Mouse (Mus musculus): Measurements from ENCODE around the gene Gm20532.
"Not testable (repeated sequence)": the region's sequence is repeated elsewhere in the genome, so short reads cannot be mapped to it uniquely, and the experiment has no call there.

Gene Gm20532

DNA sequence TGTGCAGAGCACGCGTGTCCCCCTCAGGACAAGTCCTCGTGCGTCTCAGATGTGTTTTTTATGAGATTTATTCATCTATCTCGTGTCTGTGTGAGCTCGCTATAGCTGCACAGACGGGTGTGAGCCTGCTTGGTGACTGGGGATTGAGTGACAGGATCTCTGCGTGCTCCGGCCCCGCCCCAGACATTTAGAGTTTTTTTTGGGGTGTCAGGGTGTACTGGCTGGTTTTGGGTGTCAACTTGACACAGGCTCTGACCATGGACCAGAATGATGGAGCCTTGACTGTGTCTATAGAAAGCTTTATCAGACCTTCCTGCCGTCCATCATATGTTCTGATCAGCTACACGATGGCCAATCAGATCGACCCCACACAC, 76.1 kb downstream of the Gm20532 start:
- CTCF ChIA-PET: interaction anchor here in 3 of 4 experiments (0.7 to 1.5 kb wide), 3 partner anchors 14 to 16 kb away, joined by 3 to 19 read pairs (median 5); no protein-coding TSS in a partner anchor
- POLR2A ChIA-PET: interaction anchor here in 3 of 4 experiments (0.6 to 1.1 kb wide), 4 partner anchors 22 to 241 kb away, joined by 3 read pairs; partner anchors contain the start of gene Surf6 (in 2 of the 3)

DNA sequence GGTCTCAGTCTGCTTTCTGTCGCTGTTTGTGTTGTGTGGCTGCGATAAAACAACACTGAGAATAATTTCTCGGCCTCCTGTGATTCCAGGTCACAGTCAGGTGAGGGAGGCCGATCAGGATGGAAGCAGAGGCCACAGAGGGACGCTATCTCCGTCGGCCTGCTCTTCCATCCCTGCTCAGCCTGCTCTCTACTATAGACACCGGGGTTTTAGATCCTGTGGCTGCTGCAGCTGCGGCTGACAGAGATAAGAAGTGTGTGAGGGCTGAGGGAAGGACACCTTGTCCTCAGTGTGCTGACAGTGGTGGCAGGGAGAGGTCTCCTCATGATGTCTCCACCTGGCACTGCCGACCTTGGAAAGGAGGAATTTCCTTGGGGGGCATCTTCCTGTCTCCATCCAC, 76.7 kb downstream of the Gm20532 start:
- ChIA-PET POLR2A (interaction anchor here in 1 of 4 experiments (1.0 kb wide), 1 partner anchor 240 kb away, joined by 3 read pairs; the partner anchor contains the start of gene Surf6), CTCF (interaction anchor here in 1 of 4 experiments (1.3 kb wide), 1 partner anchor 16 kb away, joined by 3 read pairs; no protein-coding TSS in a partner anchor)

DNA sequence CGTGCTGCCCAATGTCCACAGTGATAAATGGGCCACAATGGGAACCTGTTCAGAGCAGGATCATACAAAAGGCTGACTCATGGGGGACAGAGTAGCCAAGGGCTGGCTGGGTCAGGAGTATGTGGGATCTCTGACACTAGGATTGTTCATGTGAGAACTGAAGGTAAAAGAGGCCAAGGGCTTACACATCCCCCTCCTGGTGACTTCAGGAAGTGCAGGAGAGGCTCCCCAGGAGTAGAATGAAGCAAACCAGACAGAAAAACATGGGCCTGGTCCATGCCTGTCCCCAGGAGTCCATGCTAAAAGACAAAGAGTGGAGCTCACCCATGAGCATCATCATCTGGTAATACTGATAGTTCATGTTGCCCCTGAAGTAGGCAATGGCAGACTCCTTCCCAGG, 77.1 kb downstream of the Gm20532 start:
- CTCF ChIA-PET: not testable (repeated sequence)
- POLR2A ChIA-PET: interaction anchor here in 1 of 4 experiments (0.6 to 0.9 kb wide), 2 partner anchors 29 to 489 kb away, joined by 3 read pairs; no protein-coding TSS in a partner anchor

DNA sequence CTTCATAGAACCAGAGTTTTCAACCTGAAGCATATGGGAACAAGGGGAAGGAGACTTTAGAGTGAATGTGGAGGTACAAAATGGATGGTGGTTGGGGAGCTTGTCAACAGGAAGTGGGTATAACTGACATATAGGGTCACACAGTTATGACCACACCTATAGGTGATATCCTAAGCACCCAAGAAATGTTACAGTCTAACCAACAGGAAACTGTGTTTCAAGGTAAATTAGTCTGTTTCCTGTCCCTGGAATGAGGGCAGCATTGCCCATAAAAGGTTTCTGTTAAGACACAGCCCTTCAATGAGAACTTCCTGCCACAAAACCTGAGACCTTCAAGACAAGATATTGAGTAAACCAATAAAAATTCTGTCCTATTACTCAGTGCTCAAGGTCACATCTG, 82.3 kb downstream of the Gm20532 start:
- ChIA-PET POLR2A (interaction anchor here in 1 of 4 experiments (1.4 kb wide), 1 partner anchor 28 kb away, joined by 5 read pairs; no protein-coding TSS in a partner anchor), CTCF (no interaction called here)

DNA sequence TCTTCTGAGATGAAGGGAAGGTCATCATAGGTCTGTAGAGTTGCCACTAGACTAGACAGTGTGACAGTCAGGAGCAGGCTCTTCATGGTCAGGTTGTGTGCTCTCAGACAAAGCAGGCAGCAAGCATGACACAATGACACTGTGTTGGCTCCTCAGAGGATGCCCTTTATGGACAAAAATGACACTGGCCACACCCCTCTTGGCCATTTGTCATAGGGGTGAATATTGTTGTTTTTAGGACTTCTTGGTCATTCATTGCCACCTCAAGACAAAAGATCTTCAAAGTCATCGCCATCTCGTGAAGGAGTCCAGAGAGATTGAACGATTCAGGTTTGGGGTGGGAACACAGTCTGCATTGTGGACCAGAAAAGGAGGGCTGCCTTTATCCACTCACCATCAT, 84.7 kb downstream of the Gm20532 start, which contains the start of gene Lcn4:
Gene Lcn4 (minus strand): TSS at position 101 of the 400 bp plus-strand sequence.
- ChIA-PET CTCF (interaction anchor here in 1 of 4 experiments (0.5 kb wide), 1 partner anchor 17 kb away, joined by 5 read pairs; no protein-coding TSS in a partner anchor), POLR2A (no interaction called here)
